18 mouse cellular contexts compared by ENCODE assay signal in genomic region chr6:94950319-94950718, GRCm38 (mm10).
A peak's percentile ranks its signal among the peaks of the same experiment; 100 is the strongest.
DNase-seq lines count a peak whose midpoint lies in the region; TF ChIP-seq lines count a peak whose summit lies in the region.
"Had no signal": no experiment of that assay in that cellular context is flagged by ENCODE, and none has a peak within 500 bp of the region (broad histone marks: within the 10 kb centered on the region; RNA-seq: fewer than 3 reads in every experiment).

No protein-coding gene starts in this region.

- H3K27me3 ChIP-seq in limb, embryonic 10.5 days (ENCODE audit: low read depth, poor library complexity, severe bottlenecking): no peaks in the 10 kb centered on the region
- H3K27me3 ChIP-seq: forebrain, embryonic 13.5 days had no signal

- DNase-seq in adrenal gland, adult 2 months: peak; percentile 15
- DNase-seq in adrenal gland, postnatal 4 days (ENCODE audit: low spot score in 2 of 2): no peak
- DNase-seq in gastrocnemius, adult 2 months: peak; percentile 26
- no peak for DNase-seq in gastrocnemius, postnatal 25 days
- DNase-seq in adipocyte (ENCODE audit: low spot score): peak; percentile 97
- no peak for DNase-seq in limb, embryonic 10.5 days (ENCODE audit: low spot score)
- no peak for DNase-seq in kidney, postnatal 14 days
- DNase-seq: cerebellum, adult 11 months; cerebellum, adult 2 months; cerebellum, adult 9-11 months; cerebellum, postnatal 25 days; embryo, embryonic 11 days; gastrocnemius, postnatal 14 days; kidney, adult 18-20 months had no signal

- intact Hi-C loops in gastrocnemius, adult 2 months (cut with DNase I): no loop called here

- 60% methylated on average over 2 of the region's 2 CpGs for WGBS in limb, embryonic 10.5 days

- H3K9me3 ChIP-seq in limb, embryonic 10.5 days (replicated peaks): no peaks in the 10 kb centered on the region
- H3K9me3 ChIP-seq: forebrain, embryonic 13.5 days had no signal

- H3K36me3 ChIP-seq in limb, embryonic 10.5 days: no peaks in the 10 kb centered on the region
- H3K36me3 ChIP-seq: forebrain, embryonic 10.5 days had no signal

- H3K4me1 ChIP-seq in limb, embryonic 10.5 days: peaks cover 24% of the 10 kb centered on the region
- H3K4me1 ChIP-seq: forebrain, embryonic 13.5 days had no signal

- TF ChIP-seq CTCF in gastrocnemius, adult 2 months (IDR thresholded peaks at IDR 0.05): no peak

- no peak overlapping the region for H3K4me3 ChIP-seq in gastrocnemius, adult 2 months
- no peak overlapping the region for H3K4me3 ChIP-seq in limb, embryonic 10.5 days
- H3K4me3 ChIP-seq: forebrain, embryonic 10.5 days; forebrain, embryonic 13.5 days had no signal

- no peak overlapping the region for H3K27ac ChIP-seq in gastrocnemius, adult 2 months
- H3K27ac ChIP-seq in limb, embryonic 10.5 days: peak overlapping the region; percentile 39; the same call in 1 of the 2 replicates
- H3K27ac ChIP-seq: forebrain, embryonic 10.5 days; forebrain, embryonic 13.5 days; hindbrain, embryonic 14.5 days; hindbrain, postnatal 0 days had no signal

Comparison
In these comparisons a context has a peak if more than half of its experiments do, and no peak if none do; other contexts are left out.
1. DNase-seq: peak in adrenal gland, adult 2 months (single experiment), gastrocnemius, adult 2 months (single experiment) and adipocyte (single experiment); none in adrenal gland, postnatal 4 days (0 of 2), gastrocnemius, postnatal 25 days (single experiment), limb, embryonic 10.5 days (single experiment) and kidney, postnatal 14 days (single experiment).